Mouse (Mus musculus): Measurements from ENCODE around the gene Fgfr2.
A peak's percentile ranks its signal among the peaks of the same experiment; 100 is the strongest.

Fgfr2 gene

DNA sequence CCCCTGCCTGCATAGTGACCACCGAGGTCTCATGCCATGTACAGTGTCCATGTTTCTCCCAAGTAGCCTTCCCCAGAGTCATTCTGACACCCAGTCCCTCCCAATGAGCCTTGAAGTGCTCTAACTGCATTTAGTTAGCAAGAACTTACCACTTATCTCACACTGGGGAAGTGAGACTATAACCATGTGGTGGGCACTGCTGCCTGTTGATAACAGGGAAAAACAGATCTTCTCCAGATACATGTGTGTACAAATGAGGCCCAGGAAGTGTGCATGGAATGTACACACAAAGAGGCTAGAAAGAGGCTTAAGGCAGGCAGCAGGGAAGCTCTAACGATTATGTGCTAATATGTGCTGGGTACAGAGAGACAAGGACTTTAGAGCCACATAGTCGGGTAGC lies 629.5 kb downstream of the Fgfr2 start:
- no peak for DNase-seq (ENCODE audit: low spot score)

DNA sequence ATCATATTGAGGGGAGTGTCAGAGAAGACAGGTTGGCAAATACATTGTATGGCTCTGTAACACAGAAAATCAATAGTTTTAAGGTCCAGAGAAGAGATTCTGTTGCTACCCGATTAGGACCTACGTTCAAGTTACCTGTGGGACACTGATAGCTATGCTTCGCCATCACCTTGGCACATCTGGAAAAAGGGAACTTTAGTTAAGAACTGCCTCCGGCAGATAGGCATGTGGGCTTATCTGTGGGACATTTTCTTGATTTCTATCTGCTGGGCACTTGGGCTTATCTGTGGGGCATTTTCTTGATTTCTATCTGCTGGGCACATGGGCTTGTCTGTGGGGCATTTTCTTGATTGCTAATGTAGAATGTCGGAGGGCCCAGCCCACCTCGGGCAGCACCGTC lies 631.2 kb downstream of the Fgfr2 start:
- no peak for DNase-seq (ENCODE audit: low spot score)

DNA sequence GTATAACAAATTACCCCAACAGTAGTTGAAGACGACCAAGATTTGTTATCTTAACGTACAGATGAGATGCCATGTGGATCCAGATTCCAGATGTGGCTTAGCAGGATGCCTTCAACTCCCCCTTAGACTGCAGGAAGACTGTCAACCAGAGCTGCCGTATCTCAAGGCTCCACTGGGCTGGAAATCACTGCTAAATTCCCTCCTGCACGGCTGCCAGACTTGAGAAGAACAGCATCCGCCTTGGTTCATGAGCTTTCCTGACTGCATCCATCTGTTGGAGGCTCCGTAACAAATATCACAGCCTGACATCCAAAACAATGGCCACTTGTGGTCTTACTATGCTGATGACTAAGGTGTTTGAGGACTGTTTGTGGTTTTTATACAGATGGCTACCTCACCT lies 635.8 kb downstream of the Fgfr2 start:
- no peak for DNase-seq (ENCODE audit: low spot score)

DNA sequence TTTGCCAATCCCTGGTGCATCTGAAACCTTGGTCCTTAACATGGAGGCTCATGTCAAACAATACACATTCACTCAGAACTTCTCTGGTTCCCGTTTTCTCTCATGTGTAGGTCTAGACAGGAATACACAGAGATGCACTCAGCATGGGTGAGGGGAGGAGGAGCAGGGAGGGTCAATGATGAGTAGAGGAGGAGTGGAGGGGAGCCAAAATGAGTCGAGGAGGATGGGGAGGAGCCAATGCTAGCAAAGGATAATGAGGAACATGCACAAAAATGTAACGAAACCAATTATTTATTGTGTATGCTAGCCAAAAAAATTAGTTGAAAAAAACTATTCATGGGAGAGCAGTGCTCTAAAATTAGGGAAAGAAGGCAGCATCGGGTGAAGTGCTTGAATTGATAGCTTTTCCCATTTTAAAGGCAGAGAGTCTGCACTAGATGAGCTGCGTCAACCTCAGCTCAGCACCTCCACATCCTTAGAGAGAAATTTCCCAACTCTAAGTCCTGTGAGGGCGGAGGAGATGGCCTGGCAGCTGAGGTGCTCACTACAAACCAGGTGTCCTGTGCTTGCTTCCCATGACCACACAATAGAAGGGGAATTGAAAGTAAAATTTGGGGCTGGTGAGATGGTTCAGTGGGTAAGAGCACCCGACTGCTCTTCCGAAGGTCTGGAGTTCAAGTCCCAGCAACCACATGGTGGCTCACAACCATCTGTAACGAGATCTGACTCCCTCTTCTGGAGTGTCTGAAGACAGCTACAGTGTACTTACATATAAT lies 636.6 kb downstream of the Fgfr2 start:
- no peak for DNase-seq (ENCODE audit: low spot score)

DNA sequence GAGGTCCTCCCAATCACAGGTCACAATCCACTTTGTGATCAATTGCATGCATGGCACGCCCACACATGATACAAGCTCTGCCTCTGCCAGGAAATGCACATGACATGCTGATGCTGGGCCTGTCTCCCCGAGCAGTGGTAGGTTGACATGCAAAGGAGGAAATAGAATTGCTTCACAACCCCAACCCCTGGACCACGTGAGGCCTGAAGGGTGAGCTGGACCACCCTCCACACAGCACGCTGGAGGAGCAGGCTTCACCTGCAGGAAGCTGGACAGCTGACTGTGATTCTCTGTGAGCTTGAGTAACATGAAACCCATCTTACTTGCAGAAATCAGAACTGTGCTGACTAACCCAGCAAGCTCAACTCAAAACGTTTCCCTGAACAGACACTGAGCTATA lies 638.7 kb downstream of the Fgfr2 start:
- no peak for DNase-seq (ENCODE audit: low spot score)

DNA sequence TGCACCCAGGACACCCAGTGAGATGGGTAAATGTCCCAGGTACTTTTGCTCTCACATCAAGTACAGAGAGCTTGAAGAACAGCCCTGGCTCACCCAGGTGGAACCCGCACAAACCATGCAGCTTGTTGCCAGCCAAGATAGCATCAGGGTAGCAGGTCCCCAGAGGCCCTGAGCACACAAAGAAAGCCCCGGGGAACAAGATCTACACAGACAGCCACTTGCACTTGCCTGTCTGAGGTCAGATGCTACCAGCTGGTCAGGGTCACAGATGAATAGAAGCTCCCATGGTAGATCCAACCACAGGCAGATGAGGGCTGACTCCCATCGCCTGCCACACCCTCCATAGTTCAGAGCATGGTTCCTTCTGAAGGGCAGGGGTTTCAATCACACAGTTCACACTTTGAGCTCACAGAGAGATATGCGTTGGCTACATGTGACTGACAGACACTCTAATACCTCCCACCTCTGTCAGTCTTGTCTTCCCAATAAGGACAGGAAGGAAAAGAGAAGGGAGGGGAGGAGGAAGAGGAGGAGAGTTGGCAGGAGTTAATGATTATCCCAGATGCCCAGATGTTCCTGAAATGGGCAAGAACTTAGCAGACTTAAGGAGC lies 642.3 kb downstream of the Fgfr2 start:
- DNase-seq (ENCODE audit: low spot score), result no peak

DNA sequence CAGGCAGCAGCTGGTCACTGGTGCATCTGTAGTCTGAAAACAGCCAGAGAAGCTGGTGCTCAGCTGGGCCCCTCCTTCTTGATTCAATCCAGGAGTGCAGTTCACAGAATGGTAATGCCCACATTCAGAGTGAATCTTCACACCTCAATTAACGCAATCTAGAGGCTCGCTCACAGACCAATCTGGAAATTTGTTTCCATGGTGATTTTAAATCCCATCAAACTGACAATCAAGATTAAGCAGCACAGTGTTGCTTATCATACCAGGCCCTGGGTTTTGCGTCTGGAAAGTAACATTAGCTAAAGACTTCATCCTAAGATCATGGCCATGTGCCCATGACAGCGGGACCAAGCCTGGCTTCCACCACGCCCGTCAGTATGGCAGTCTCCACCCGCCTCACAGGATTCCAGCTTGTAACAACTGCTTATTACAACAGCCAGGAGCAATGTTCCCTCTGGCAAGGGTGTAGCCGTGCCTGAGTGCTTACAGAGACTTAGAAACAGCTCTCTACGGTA lies 644.8 kb downstream of the Fgfr2 start:
- DNase-seq (ENCODE audit: low spot score), result no peak

DNA sequence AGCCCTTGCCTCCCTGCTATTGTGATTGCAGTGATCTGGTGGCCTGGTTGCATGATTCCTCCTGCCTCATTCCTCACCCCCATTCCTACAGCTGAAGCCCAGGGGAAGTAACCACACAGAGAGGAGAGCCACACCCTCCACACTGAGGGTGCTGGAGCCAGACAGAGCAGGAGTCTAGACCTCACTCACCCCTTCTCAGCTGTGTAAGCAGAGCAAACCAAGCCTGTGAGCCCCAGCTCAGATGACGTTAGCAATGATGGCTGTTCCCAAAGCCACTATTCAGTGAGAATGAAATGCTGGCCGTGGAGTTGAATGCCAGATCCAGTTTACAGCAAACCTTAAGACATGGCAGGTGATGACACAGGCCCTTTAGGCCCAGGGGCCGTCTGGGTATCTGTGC lies 645.4 kb downstream of the Fgfr2 start:
- DNase-seq (ENCODE audit: low spot score), result no peak

DNA sequence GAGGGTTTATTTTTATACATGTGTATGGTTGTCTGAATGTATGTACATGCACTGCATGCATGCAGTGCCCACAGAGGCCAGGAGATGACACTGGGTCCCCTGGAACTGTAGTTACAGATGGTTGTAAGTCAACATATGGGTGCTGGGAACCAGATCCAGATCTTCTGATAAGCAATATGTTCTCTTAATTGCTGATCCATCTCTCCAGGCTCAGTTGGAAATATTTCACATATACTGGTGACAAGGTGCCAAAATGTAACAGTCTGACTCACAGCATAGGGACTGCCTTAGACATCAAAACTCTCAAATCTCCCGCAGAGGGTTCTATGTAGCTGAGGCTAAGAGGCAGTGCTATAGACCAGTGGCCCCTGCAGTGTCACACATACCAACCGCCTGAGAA lies 646.7 kb downstream of the Fgfr2 start:
- no peak for DNase-seq (ENCODE audit: low spot score)

DNA sequence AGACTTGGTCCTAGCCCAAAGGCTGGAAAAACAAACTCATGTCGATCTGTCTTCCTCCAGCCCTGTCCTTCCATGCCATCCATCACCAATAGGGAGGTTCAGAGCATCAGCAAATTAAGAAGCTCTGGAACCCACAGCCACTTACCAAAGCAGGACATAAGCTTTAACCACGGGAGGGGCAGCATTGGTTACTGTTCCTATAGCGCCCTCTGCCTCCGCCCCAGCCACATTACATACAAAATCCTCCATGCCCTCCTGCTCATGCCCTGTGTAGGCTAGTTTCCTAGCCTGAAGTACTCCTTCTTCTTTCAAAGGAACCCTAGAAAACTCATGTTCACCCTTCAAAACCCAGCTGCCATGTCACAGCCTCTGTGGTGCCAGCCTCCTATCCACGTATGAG lies 648.1 kb downstream of the Fgfr2 start:
- peak; percentile 70 for DNase-seq (ENCODE audit: low spot score)

DNA sequence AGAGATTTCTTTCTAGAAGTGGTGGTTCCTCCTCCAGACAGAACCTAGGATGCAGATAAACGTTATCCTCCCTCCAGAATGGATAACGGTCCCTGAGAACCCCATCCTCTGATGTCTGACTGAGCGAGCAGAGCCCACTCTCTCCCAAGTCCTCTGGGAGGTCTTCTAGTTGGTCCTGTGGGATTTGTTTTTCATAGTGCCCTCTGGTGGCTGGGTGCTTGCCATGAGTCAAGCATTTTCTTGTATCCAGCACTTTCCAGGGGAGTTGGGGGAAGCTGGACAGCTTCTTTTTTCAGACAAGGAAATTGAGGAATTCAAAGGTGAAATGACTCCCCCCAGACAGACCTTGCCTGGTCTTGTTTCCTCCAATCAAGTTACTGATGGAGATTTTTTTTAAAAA lies 651.8 kb downstream of the Fgfr2 start:
- peak; percentile 49 for DNase-seq (ENCODE audit: low spot score)

DNA sequence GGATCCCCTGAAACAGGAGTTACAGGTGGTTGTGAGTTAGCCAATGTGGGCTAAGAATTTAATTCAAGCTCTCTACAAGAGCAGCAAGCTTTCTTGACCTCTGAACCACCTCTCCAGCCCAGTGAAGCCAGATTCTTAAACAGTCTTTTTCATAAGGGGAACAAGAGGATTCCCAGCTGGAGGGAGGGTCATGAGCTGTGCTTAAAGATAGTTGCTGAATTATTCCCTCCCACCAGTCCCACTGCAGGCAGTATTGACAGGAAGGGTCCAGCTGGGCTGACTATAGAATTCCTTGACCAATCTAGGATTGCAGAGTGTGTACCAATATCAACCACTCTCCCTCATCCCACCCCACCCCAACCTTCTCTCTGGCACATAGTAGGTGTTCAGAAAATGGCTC lies 654.8 kb downstream of the Fgfr2 start:
- DNase-seq (ENCODE audit: low spot score), result no peak

DNA sequence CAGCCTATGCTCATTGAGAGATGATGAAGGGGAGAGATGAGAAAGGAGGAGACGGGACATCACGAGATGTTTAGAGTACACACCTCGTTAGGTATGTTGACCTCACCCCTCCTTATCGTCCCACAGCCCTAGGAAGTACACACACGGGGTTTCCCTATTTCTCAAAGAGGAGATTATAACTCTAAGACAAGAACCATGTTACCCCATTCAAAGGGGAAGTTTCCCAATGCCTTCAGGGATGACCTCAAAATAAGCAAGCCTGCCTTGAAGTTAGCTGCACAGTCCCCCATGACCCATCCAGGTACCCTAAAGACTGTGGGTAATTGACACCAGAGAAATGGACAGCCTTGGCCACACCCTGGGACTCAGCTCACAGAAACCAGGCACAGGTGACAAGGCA lies 657.3 kb downstream of the Fgfr2 start:
- DNase-seq (ENCODE audit: low spot score), result no peak

DNA sequence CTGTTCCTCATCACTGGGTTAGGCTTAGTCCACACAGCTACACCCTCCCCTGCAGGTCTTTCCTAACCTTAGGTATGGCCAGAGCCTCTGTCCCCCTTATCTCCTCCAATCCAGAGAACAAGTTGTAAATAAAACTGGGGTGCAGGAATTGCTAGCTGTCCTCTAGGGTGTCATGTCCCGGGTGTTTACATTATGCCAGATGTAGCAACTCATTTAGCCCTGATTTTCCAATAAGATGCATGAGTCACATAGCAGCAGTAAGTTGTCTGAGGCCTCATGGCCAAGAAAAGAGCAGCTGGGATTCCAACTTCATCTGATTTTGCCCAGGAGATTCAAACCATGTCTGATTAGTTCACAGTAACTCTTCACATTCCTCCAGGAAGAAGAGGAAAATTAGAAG lies 658.3 kb downstream of the Fgfr2 start:
- DNase-seq (ENCODE audit: low spot score), result no peak

DNA sequence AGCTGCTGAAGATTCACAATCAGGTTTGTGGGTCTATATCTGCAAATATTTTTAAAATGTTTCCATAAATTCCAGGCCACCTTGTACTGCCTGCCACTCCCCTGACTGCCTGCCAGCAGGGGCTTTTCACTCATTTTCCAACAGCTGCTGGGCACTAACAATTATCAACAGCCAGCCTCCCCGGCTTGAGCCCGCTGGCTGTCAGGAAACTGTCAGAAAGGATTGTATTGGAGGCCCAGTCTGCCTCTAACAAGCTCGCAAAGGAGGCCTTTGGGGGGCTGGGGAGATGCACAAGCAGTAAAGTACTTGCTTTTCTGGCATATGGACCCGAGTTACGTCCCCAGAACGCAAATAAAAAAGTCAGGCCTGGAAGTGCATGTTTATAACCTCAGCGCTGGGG lies 664.7 kb downstream of the Fgfr2 start:
- no peak for DNase-seq (ENCODE audit: low spot score)

DNA sequence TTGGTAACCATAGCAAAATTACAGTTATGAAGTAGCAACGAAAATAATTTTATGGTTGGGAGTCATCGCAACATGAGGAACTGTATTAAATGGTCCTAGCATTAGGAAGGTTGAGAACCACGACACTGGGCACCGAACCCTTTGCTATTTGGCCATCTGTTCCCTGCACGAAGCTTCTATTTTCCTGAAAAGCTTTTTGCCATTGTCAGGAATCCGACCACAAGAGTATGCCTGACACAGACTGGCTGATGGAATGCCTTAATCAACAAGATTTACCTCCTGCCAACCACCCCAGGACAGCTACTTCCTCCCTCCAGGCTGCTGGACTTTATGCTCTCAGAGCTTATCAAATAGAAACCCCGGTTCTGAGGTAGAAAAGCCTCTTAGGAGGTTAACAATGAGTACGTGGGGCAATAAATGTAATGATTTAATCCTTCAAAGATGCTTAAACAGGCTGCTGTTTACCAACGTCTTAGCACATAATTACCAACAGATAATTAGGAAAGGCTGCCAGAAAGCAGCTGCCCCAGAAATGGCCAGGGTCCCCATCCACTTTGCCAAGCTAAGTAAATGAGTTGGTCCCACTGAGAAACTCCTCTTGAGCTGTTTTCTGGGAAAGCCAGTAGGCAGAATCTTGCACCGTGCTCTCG lies 668.0 kb downstream of the Fgfr2 start:
- no peak for DNase-seq (ENCODE audit: low spot score)

DNA sequence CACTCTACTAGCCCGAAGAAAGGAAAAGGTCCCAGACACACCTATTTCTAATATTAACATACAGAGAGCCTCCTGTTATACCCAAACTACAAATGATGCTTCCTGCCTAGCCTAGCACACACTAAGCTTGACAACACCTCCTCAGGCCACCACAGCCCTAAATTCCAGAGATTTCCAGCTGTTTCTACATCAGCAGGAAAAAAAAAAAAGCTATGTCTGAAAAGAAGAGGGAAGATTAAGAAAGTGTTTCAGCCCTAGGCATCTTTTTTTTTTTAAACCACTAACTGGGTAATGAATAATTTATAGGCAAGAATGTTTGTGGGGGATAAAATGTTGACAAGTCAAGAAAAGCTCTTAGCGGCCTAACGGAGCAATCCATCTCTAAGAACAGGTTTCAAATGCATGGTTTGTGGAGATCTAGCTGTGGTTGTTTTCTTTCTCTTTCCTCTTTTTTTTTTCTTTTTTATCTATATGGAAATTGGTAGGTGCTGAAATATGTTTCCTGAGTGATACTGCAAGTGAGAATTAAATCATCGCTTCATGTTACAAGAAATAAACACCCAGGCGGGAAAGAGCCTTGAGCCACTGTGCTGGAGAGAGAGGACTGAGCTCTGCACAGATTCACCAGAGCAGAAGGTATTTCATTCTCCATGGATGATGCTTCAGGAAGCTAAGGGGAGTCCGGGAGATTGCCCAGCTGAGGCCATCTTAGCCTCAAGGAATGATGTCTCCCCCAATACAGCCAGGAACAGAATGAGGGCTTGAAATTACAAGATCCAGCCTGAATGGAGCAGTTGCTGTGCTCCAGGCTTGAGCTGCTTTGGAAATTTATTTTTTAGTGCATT lies 673.0 kb downstream of the Fgfr2 start:
- DNase-seq (ENCODE audit: low spot score), result no peak

DNA sequence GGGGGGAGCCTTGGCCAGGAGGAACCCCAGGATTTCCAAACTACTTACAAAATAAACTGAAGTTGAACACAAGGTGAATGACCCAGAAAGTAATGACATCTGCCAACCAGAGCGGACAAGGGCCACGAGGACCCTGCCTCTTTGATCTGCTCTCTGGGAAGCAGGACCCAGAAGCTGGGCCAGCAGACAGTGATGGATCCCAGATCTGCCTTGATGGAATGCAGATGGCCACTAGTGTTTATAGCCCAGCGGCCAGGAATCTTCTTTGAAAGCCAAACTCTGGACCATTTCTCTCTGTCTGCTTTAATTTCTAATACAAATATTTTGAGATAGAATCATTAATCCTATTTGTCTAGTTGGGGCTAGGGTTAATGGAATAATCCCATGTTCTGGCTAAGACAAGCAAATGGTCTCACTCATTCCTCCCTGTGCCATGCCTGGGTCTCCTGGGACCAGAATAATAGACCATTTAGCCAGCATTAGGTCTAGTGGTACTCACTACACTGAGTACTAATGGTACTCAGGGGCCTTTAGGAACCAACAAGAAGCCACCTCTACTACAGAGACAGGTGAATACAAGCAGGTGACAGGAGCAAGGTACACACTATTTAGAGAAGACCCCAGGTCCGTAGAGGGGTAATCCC lies 674.5 kb downstream of the Fgfr2 start:
- no peak for DNase-seq (ENCODE audit: low spot score)

DNA sequence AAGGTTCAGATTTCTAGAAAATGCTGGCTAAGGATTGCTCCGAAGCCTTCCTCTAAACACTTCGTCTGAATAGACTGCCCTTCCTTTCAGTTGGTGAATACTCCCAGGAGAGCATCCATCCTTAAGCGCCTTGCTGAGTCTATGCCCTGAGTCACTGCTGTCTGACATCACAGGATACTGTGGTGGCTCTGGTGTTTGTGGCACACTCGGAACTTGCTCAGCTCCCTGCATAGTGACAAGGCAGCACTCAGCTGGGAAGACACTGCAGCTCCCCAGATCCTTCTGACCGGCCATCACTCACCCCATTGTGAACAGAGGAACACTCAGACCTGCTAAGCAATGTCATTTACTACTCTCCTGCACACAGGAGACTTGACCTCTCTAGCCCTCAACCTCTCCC lies 675.6 kb downstream of the Fgfr2 start:
- DNase-seq (ENCODE audit: low spot score), result no peak

DNA sequence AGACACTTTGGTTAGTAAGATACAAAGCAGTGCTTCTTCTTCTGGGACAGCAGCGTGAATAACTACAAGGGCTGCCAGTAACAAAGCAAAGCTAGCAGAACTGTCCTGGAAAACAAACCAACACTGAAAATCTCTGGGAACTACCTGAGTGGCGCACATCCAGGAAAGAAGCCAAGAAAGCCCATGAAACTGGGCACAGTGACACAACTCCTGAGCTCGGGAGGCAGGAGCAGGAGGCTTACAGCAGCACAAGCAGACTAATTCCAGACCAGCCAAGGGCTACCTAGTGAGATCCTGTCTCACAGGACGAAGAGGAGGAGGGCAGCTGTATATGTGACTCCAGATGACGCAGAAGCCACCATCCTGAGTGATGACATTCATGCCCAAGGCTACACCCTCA lies 676.3 kb downstream of the Fgfr2 start:
- DNase-seq (ENCODE audit: low spot score), result no peak

DNA sequence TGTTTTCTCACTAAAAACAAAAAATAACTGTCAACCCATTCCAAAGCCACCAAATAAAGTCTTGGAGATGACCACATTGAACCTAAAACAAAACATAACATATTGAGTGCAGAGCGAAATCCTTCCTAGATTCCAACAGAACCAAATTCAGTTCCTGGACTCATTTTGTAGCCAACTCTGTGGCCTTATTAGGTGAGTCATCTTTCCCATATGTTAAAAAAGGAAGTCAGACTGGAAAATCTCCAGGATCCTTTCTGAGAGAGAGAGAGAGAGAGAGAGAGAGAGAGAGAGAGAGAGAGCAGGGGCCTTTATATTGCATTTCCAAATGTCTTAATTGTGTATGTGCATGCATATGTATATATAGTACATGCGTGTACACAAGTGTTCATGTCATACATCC lies 678.9 kb downstream of the Fgfr2 start:
- DNase-seq (ENCODE audit: low spot score), result no peak

DNA sequence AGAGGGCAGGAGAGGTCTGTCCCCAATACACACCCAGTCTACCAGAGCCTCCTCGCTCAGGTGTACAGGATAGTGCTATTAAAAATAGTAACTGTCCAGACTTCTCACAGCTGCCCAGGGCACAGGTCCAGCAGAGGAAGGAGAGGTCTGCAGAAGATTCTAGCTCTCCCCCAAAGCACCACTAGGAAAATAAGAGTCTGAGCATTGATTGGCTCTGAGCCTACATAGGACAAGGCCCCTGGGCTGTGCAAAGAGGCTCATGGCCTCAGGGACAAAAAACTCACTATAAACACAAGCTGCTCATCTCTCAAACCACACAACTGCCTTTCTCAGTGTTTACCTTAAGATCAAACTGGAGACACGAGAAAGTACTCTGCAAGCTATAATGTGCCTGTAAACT lies 679.4 kb downstream of the Fgfr2 start:
- DNase-seq (ENCODE audit: low spot score), result no peak
